Comparison of ENCODE assay signal across 20 mouse cellular contexts in the genomic region with DNA sequence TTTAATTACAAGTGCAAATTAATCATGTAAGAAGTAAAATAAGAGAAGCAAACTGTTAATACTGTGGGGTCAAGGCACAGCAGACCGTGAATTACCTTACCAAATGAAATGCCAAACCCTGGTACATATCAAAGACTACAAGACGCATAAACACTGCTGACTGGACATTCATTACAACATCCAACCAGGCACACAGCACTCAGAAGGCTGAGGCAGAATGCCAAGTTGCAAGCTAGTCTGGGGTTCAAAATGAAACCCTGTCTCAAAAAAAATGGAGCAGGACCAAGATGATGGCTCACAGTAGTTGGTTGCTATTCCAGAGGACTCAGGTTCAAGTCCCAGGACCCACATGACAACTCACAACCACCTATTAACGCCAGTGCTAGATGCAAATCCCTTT. TPM values are rescaled to one million over a fixed set of nuclear protein-coding genes. Genes with fewer than 3 reads are reported as not detected.
DNase-seq lines count a peak whose midpoint lies in the region; ATAC-seq lines count a peak whose summit lies in the region.
"Had no signal": no experiment of that assay in that cellular context is flagged by ENCODE, and none has a peak within 500 bp of the region (broad histone marks: within the 10 kb centered on the region; RNA-seq: fewer than 3 reads in every experiment).

No protein-coding gene starts in this region.

- 0 out of 2 replicates have a peak, but pooled peaks cover 3% of the 10 kb centered on the region for H3K4me1 ChIP-seq in intestine, embryonic 15.5 days (replicated peaks)
- H3K4me1 ChIP-seq: embryonic facial prominence, embryonic 10.5 days; forebrain, embryonic 13.5 days; heart, embryonic 10.5 days had no signal

- WGBS in intestine, embryonic 15.5 days: 78% methylated on average over 3 of the region's 3 CpGs

- H3K27me3 ChIP-seq in intestine, embryonic 15.5 days (replicated peaks): no peaks in the 10 kb centered on the region
- H3K27me3 ChIP-seq: forebrain, embryonic 13.5 days; hindbrain, embryonic 13.5 days had no signal

- H3K27ac ChIP-seq in intestine, embryonic 15.5 days: no peak overlapping the region
- H3K27ac ChIP-seq: embryonic facial prominence, embryonic 10.5 days; forebrain, embryonic 13.5 days; heart, embryonic 10.5 days; hindbrain, embryonic 13.5 days; hindbrain, postnatal 0 days had no signal

- no peak overlapping the region for H3K4me2 ChIP-seq in intestine, embryonic 15.5 days (replicated peaks)
- H3K4me2 ChIP-seq: forebrain, embryonic 13.5 days; hindbrain, embryonic 13.5 days had no signal

- ATAC-seq in intestine, embryonic 15.5 days: no peak
- ATAC-seq: activated CD4-positive, CD25-positive, alpha-beta regulatory T cell, adult 4 months; forebrain, embryonic 13.5 days; forebrain, postnatal 0 days; hindbrain, postnatal 0 days had no signal

- no peaks in the 10 kb centered on the region for H3K9me3 ChIP-seq in intestine, embryonic 15.5 days
- H3K9me3 ChIP-seq: embryonic facial prominence, embryonic 10.5 days; forebrain, embryonic 13.5 days; heart, embryonic 10.5 days; hindbrain, embryonic 13.5 days had no signal

- DNase-seq in adrenal gland, adult 8-10 months: peak; percentile 26
- no peak for DNase-seq in adrenal gland, postnatal 4 days (ENCODE audit: low spot score in 2 of 2)
- DNase-seq in kidney, postnatal 14 days: peak; percentile 23
- DNase-seq in kidney, adult 18-20 months: no peak
- DNase-seq in lung, postnatal 14 days: peak; percentile 18
- DNase-seq in lung, postnatal 10 days: no peak
- DNase-seq in T-cell, adult 2 months (ENCODE audit: low spot score): no peak
- DNase-seq: cerebellum, adult 18-20 months; cerebellum, adult 9-11 months; gastrocnemius, postnatal 36 days; heart, adult 18-20 months; heart, postnatal 10 days had no signal

- no peak overlapping the region for H3K4me3 ChIP-seq in intestine, embryonic 15.5 days (replicated peaks)
- H3K4me3 ChIP-seq: embryonic facial prominence, embryonic 10.5 days; forebrain, embryonic 13.5 days; heart, embryonic 10.5 days; hindbrain, embryonic 13.5 days had no signal

- H3K9ac ChIP-seq in intestine, embryonic 15.5 days: no peak overlapping the region
- H3K9ac ChIP-seq: forebrain, embryonic 13.5 days; forebrain, postnatal 0 days; hindbrain, embryonic 13.5 days had no signal

- peaks cover 10% of the 10 kb centered on the region; the same call in 1 of the 2 replicates for H3K36me3 ChIP-seq in intestine, embryonic 15.5 days

RNA-seq across cellular contexts. Expression of a gene that starts 26.7 kb away (rescaled TPM):
- 10 to 100 TPM; 59.2 to 71.4 (median 63.6) TPM for total RNA-seq in adrenal gland, adult 8-10 months (2022)
- total RNA-seq in adrenal gland, postnatal 4 days (2021): 10 to 100 TPM; 51.0 to 58.0 TPM
- polyA plus RNA-seq in intestine, embryonic 15.5 days (2015; fragmentation: Nextera tagmentation; extraction: Ambion mirVana): 43.0 and 44.0 TPM in 2 replicates

RNA-seq across cellular contexts. Expression of a gene that starts 31.3 kb away (rescaled TPM):
- 100 to 1,000 TPM in 3 of 4 experiments, 10 to 100 TPM in 1; 97.7 to 135 (median 106) TPM for total RNA-seq in adrenal gland, adult 8-10 months (2022)
- total RNA-seq in adrenal gland, postnatal 4 days (2021): 10 to 100 TPM; 91.1 to 93.4 TPM
- 102 and 107 TPM in 2 replicates for polyA plus RNA-seq in intestine, embryonic 15.5 days (2015; fragmentation: Nextera tagmentation; extraction: Ambion mirVana)

RNA-seq across cellular contexts. Expression of a gene that starts 55.8 kb away (rescaled TPM):
- 100 to 1,000 TPM; 104 to 131 (median 119) TPM for total RNA-seq in adrenal gland, adult 8-10 months (2022)
- total RNA-seq in adrenal gland, postnatal 4 days (2021): 100 to 1,000 TPM; 214 TPM
- 28.2 and 36.2 TPM in 2 replicates for polyA plus RNA-seq in intestine, embryonic 15.5 days (2015; fragmentation: Nextera tagmentation; extraction: Ambion mirVana)

Comparison
In these comparisons a context has a peak if more than half of its experiments do, and no peak if none do; other contexts are left out.
1. DNase-seq: peak in adrenal gland, adult 8-10 months (single experiment), kidney, postnatal 14 days (single experiment) and lung, postnatal 14 days (single experiment); none in adrenal gland, postnatal 4 days (0 of 2), kidney, adult 18-20 months (single experiment), lung, postnatal 10 days (single experiment) and T-cell, adult 2 months (single experiment).